Mouse (Mus musculus): Measurements from ENCODE around the gene Efna5. TPM values are rescaled to one million over a fixed set of nuclear protein-coding genes. Genes with fewer than 3 reads are reported as not detected.

Gene Efna5
- polyA plus RNA-seq, 1 experiment, result 49.7 TPM

GRCm38 (mm10) chr17:62862298-62862999 lies 18.7 kb downstream of the Efna5 start:
- Histone ChIP-seq H3K4me1 (ENCODE audit: control insufficient read depth, insufficient read depth, low read length) (peaks cover 2% of the 10 kb centered on the region; the same call in 1 of the 2 replicates), H3K27ac (ENCODE audit: insufficient read depth, low read length) (no peak overlapping the region), H3K4me3 (ENCODE audit: insufficient read depth, low read length) (no peak overlapping the region)
- no peak for TF ChIP-seq CTCF (IDR thresholded peaks at IDR 0.05; ENCODE audit: borderline replicate concordance, insufficient read depth, low read length)
- no peak for TF ChIP-seq POLR2A (IDR thresholded peaks at IDR 0.05; ENCODE audit: low read depth, low read length)

- H3K4me1 ChIP-seq (ENCODE audit: control insufficient read depth, insufficient read depth, low read length), result peaks cover 12% of the 10 kb centered on the region
- no peak overlapping the region for H3K4me3 ChIP-seq (ENCODE audit: insufficient read depth, low read length)
- TF ChIP-seq CTCF (IDR thresholded peaks at IDR 0.05; ENCODE audit: borderline replicate concordance, insufficient read depth, low read length), result no peak
- no peak for TF ChIP-seq POLR2A (IDR thresholded peaks at IDR 0.05; ENCODE audit: low read depth, low read length)
- 0 out of 2 replicates have a peak overlapping the region, but pooled peaks have one; percentile 24 for H3K27ac ChIP-seq (ENCODE audit: insufficient read depth, low read length)
Observed at GRCm38 (mm10) chr17:62857275-62857674, 23.8 kb downstream of the Efna5 start.

GRCm38 (mm10) chr17:62853741-62854140 lies 27.4 kb downstream of the Efna5 start:
- Histone ChIP-seq H3K4me3 (ENCODE audit: insufficient read depth, low read length) (no peak overlapping the region), H3K4me1 (ENCODE audit: control insufficient read depth, insufficient read depth, low read length) (peaks cover 12% of the 10 kb centered on the region)

GRCm38 (mm10) chr17:62852822-62853608 lies 28.1 kb downstream of the Efna5 start:
- TF ChIP-seq CTCF (IDR thresholded peaks at IDR 0.05; ENCODE audit: borderline replicate concordance, insufficient read depth, low read length) (no peak), POLR2A (IDR thresholded peaks at IDR 0.05; ENCODE audit: low read depth, low read length) (no peak)
- Histone ChIP-seq H3K4me1 (ENCODE audit: control insufficient read depth, insufficient read depth, low read length) (peaks cover 12% of the 10 kb centered on the region), H3K27ac (ENCODE audit: insufficient read depth, low read length) (no peak overlapping the region), H3K4me3 (ENCODE audit: insufficient read depth, low read length) (no peak overlapping the region)

More at GRCm38 (mm10) chr17:62853741-62854140, 27.4 kb downstream of the Efna5 start:
- no peak for TF ChIP-seq CTCF (IDR thresholded peaks at IDR 0.05; ENCODE audit: borderline replicate concordance, insufficient read depth, low read length)
- no peak for TF ChIP-seq POLR2A (IDR thresholded peaks at IDR 0.05; ENCODE audit: low read depth, low read length)
- no peak overlapping the region for H3K27ac ChIP-seq (ENCODE audit: insufficient read depth, low read length)

GRCm38 (mm10) chr17:62851268-62851667 lies 29.8 kb downstream of the Efna5 start:
- no peak overlapping the region for H3K4me3 ChIP-seq (ENCODE audit: insufficient read depth, low read length)
- TF ChIP-seq POLR2A (IDR thresholded peaks at IDR 0.05; ENCODE audit: low read depth, low read length), result no peak
- TF ChIP-seq CTCF (IDR thresholded peaks at IDR 0.05; ENCODE audit: borderline replicate concordance, insufficient read depth, low read length), result no peak

GRCm38 (mm10) chr17:62850603-62851002 lies 30.5 kb downstream of the Efna5 start:
- H3K27ac ChIP-seq (ENCODE audit: insufficient read depth, low read length), result no peak overlapping the region
- peaks cover 18% of the 10 kb centered on the region for H3K4me1 ChIP-seq (ENCODE audit: control insufficient read depth, insufficient read depth, low read length)
- TF ChIP-seq CTCF (IDR thresholded peaks at IDR 0.05; ENCODE audit: borderline replicate concordance, insufficient read depth, low read length) (no peak), POLR2A (IDR thresholded peaks at IDR 0.05; ENCODE audit: low read depth, low read length) (no peak)
- no peak overlapping the region for H3K4me3 ChIP-seq (ENCODE audit: insufficient read depth, low read length)

More at GRCm38 (mm10) chr17:62851268-62851667, 29.8 kb downstream of the Efna5 start:
- Histone ChIP-seq H3K4me1 (ENCODE audit: control insufficient read depth, insufficient read depth, low read length) (peaks cover 14% of the 10 kb centered on the region), H3K27ac (ENCODE audit: insufficient read depth, low read length) (no peak overlapping the region)

GRCm38 (mm10) chr17:62849676-62850075 lies 31.4 kb downstream of the Efna5 start:
- Histone ChIP-seq H3K4me3 (ENCODE audit: insufficient read depth, low read length) (no peak overlapping the region), H3K27ac (ENCODE audit: insufficient read depth, low read length) (no peak overlapping the region), H3K4me1 (ENCODE audit: control insufficient read depth, insufficient read depth, low read length) (peaks cover 20% of the 10 kb centered on the region)
- TF ChIP-seq CTCF (IDR thresholded peaks at IDR 0.05; ENCODE audit: borderline replicate concordance, insufficient read depth, low read length) (no peak), POLR2A (IDR thresholded peaks at IDR 0.05; ENCODE audit: low read depth, low read length) (no peak)

- H3K27ac ChIP-seq (ENCODE audit: insufficient read depth, low read length), result peak overlapping the region; percentile 62
- peaks cover 10% of the 10 kb centered on the region; the same call in 1 of the 2 replicates for H3K4me1 ChIP-seq (ENCODE audit: control insufficient read depth, insufficient read depth, low read length)
- H3K4me3 ChIP-seq (ENCODE audit: insufficient read depth, low read length), result no peak overlapping the region
- no peak for TF ChIP-seq POLR2A (IDR thresholded peaks at IDR 0.05; ENCODE audit: low read depth, low read length)
- TF ChIP-seq CTCF (IDR thresholded peaks at IDR 0.05; ENCODE audit: borderline replicate concordance, insufficient read depth, low read length), result no peak
Observed at GRCm38 (mm10) chr17:62845656-62846055, 35.5 kb downstream of the Efna5 start.

- Histone ChIP-seq H3K4me3 (ENCODE audit: insufficient read depth, low read length) (no peak overlapping the region), H3K4me1 (ENCODE audit: control insufficient read depth, insufficient read depth, low read length) (peaks cover 9% of the 10 kb centered on the region; the same call in 1 of the 2 replicates), H3K27ac (ENCODE audit: insufficient read depth, low read length) (no peak overlapping the region)
- TF ChIP-seq CTCF (IDR thresholded peaks at IDR 0.05; ENCODE audit: borderline replicate concordance, insufficient read depth, low read length) (no peak), POLR2A (IDR thresholded peaks at IDR 0.05; ENCODE audit: low read depth, low read length) (no peak)
Observed at GRCm38 (mm10) chr17:62844329-62844728, 36.8 kb downstream of the Efna5 start.

- Histone ChIP-seq H3K27ac (ENCODE audit: insufficient read depth, low read length) (no peak overlapping the region), H3K4me1 (ENCODE audit: control insufficient read depth, insufficient read depth, low read length) (no peaks in the 10 kb centered on the region), H3K4me3 (ENCODE audit: insufficient read depth, low read length) (no peak overlapping the region)
- TF ChIP-seq CTCF (IDR thresholded peaks at IDR 0.05; ENCODE audit: borderline replicate concordance, insufficient read depth, low read length) (no peak), POLR2A (IDR thresholded peaks at IDR 0.05; ENCODE audit: low read depth, low read length) (no peak)
Observed at GRCm38 (mm10) chr17:62837336-62837735, 43.8 kb downstream of the Efna5 start.
